Mouse (Mus musculus) lung, embryonic 14.5 days (tissue): ENCODE results near the gene Vmn1r121. TPM values are rescaled to one million over a fixed set of nuclear protein-coding genes. Genes with fewer than 3 reads are reported as not detected.
"Not testable (repeated sequence)": the region's sequence is repeated elsewhere in the genome, so short reads cannot be mapped to it uniquely, and the experiment has no call there.

Experiments used
- ATAC-seq: fragments of 200-750 bp; cut with Nextera tagmentation; 2 replicates; pipeline ENCODE4 v1.8.0; 2017; ENCODE audit warnings: mild to moderate bottlenecking, moderate TSS enrichment, moderate library complexity; ENCODE audit not compliant: insufficient read depth
- DNase-seq: peaks from one replicate; pipeline ENCODE4 v3.0.0-alpha.2; 2015
- H3K27ac ChIP-seq: fragments of 300-500 bp; sonication (generic); 2 replicates; pipeline ENCODE4 v1.5.1; 2014; ENCODE audit warnings: low read depth, mild to moderate bottlenecking, moderate library complexity
- H3K27me3 ChIP-seq: fragments of 300-500 bp; sonication (generic); 2 replicates; pipeline ENCODE4 v1.6.1; 2014; ENCODE audit warnings: low read length, control low read depth; ENCODE audit not compliant: insufficient read depth
- H3K36me3 ChIP-seq: fragments of 300-500 bp; sonication (generic); 2 replicates; pipeline ENCODE4 v1.6.1; 2014; ENCODE audit warnings: control low read depth; ENCODE audit not compliant: insufficient read depth
- H3K4me1 ChIP-seq: fragments of 300-500 bp; sonication (generic); 2 replicates; pipeline ENCODE4 v1.6.1; 2014; ENCODE audit warnings: antibody characterized with exemption, control low read depth; ENCODE audit not compliant: insufficient read depth
- H3K4me2 ChIP-seq: fragments of 300-500 bp; sonication (generic); 2 replicates; pipeline ENCODE4 v1.6.1; 2014; ENCODE audit warnings: mild to moderate bottlenecking
- H3K4me3 ChIP-seq: fragments of 300-500 bp; sonication (generic); 2 replicates; pipeline ENCODE4 v1.5.1; 2014; ENCODE audit warnings: low read depth, low read length
- H3K9ac ChIP-seq: fragments of 300-500 bp; sonication (generic); 2 replicates; pipeline ENCODE4 v1.6.1; 2014
- H3K9me3 ChIP-seq: fragments of 300-500 bp; sonication (generic); 2 replicates; pipeline ENCODE4 v1.6.1; 2016; ENCODE audit warnings: low read depth, low read length, control low read depth
- WGBS: fragments of 180-500 bp; shearing (Covaris S2); extraction: QIAGEN DNeasy Blood & Tissue Kit; methylation state at CpG from one replicate; pipeline ENCODE4 v1.1.7; 2014; 5-methylcytosine and 5-hydroxymethylcytosine counted together
- polyA plus RNA-seq: library from polyadenylated mRNA; unstranded; fragments of >200 nt; fragmentation: Nextera tagmentation; extraction: Ambion mirVana; gene quantifications from 2 replicates; pipeline ENCODE4 v1.2.1, GENCODE M21; 2014

Gene Vmn1r121
- not detected in 2 replicates for polyA plus RNA-seq

DNA sequence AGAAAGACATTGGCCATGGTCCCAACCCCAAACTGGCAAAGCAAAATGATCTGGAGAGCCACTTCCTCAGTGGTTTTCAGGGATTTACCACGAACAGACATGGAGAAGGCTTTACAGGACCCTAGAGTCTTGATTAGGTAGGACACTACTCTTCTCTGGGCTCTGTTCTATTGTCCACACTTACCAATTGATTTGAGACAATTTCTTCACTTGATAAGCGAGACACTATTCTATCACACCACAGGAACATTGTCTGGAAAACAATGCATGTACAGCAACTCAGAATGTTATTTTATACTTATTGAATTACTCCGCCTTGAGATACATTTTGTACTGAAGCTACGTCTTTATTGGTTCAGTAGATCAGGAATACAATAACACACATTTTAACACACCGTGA is at the start of gene Vmn1r121:
Vmn1r121 (minus strand) TSS at position 101 of the 400 bp plus-strand sequence.
- H3K4me1 ChIP-seq, H3K36me3 ChIP-seq, H3K4me2 ChIP-seq, H3K9ac ChIP-seq, DNase-seq, H3K27me3 ChIP-seq, ATAC-seq, H3K4me3 ChIP-seq, H3K9me3 ChIP-seq, H3K27ac ChIP-seq: not testable (repeated sequence)
- WGBS: 65% methylated on average over 4 of the region's 5 CpGs

DNA sequence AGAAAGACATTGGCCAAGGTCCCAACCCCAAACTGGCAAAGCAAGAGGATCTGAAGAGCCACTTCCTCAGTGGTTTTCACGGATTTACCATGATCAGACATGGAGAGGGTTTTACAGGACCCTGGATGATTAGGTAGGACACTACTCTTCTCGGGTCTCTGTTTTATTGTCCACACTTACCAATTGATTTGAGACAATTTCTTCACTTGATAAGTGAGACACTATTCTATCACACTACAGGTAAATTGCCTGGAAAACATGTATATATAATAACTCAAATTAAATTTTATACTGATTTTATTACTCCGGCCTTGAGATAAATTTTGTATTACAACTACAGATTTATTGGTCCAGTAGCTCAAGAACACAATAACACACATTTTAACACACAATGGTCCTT is 35.7 kb upstream of the Vmn1r121 start, which contains the start of gene Vmn1r122:
Vmn1r122 (minus strand) TSS at position 101 of the 400 bp plus-strand sequence.
- H3K4me1 ChIP-seq, ATAC-seq, H3K36me3 ChIP-seq, H3K9ac ChIP-seq, H3K27me3 ChIP-seq, H3K4me3 ChIP-seq, H3K9me3 ChIP-seq, H3K27ac ChIP-seq, DNase-seq, H3K4me2 ChIP-seq: not testable (repeated sequence)
- WGBS: 66% methylated on average over 2 of the region's 3 CpGs

DNA sequence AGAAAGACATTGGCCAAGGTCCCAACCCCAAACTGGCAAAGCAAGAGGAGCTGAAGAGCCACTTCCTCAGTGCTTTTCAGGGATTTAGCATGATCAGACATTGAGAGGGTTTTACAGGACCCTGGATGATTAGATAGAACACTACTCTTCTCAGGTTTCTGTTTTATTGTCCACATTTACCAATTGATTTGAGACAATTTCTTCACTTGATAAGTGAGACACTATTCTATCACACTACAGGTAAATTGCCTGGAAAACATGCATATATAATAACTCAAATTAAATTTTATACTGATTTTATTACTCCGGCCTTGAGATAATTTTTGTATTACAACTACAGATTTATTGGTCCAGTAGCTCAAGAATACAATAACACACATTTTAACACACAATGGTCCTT is 44.6 kb downstream of the Vmn1r121 start, which contains the start of gene Vmn1r120:
Vmn1r120 (minus strand) TSS at position 101 of the 400 bp plus-strand sequence.
- not testable (repeated sequence) for H3K9me3 ChIP-seq, H3K4me2 ChIP-seq, H3K9ac ChIP-seq, DNase-seq, H3K27me3 ChIP-seq, ATAC-seq, H3K4me3 ChIP-seq, H3K4me1 ChIP-seq, H3K36me3 ChIP-seq, H3K27ac ChIP-seq
- WGBS: 85% methylated on average over 1 of the region's 1 CpGs

Other genes with a start within 250 kb of the Vmn1r121 start
- not detected in 2 replicates for gene Vmn1r116, start 226.3 kb downstream of the Vmn1r121 start, polyA plus RNA-seq
- not detected in 2 replicates for gene Vmn1r117, start 214.4 kb downstream of the Vmn1r121 start, polyA plus RNA-seq
- gene Vmn1r118, start 186.2 kb downstream of the Vmn1r121 start, polyA plus RNA-seq: not detected in 2 replicates
- not detected in 2 replicates for gene Vmn1r119, start 86.1 kb downstream of the Vmn1r121 start, polyA plus RNA-seq
- gene Vmn1r120, start 44.7 kb downstream of the Vmn1r121 start, polyA plus RNA-seq: not detected in 2 replicates
- not detected in 2 replicates for gene Vmn1r122, start 35.6 kb upstream of the Vmn1r121 start, polyA plus RNA-seq
- gene Vmn1r123, start 63.7 kb upstream of the Vmn1r121 start, polyA plus RNA-seq: not detected in 2 replicates
- not detected in 2 replicates for gene Gm5157, start 91.9 kb upstream of the Vmn1r121 start, polyA plus RNA-seq
- gene Vmn1r124, start 162.1 kb upstream of the Vmn1r121 start, polyA plus RNA-seq: not detected in 2 replicates
- gene Vmn1r125, start 173.7 kb upstream of the Vmn1r121 start, polyA plus RNA-seq: not detected in 2 replicates
- not detected in 2 replicates for gene Vmn1r126, start 203.0 kb upstream of the Vmn1r121 start, polyA plus RNA-seq
- not detected in 2 replicates for gene Vmn1r127, start 221.3 kb upstream of the Vmn1r121 start, polyA plus RNA-seq